Mouse (Mus musculus) heart, adult 8-10 months (tissue): ENCODE results near the gene Olfr553. TPM values are rescaled to one million over a fixed set of nuclear protein-coding genes. Genes with fewer than 3 reads are reported as not detected.
"Not testable (repeated sequence)": the region's sequence is repeated elsewhere in the genome, so short reads cannot be mapped to it uniquely, and the experiment has no call there.

Source experiments
- DNase-seq: peaks from one replicate; pipeline ENCODE4 v3.0.0; 2022; ENCODE audit warnings: low spot score
- total RNA-seq, 4 experiments: library from RNA; stranded (reverse); gene quantifications; 2 replicates each; pipeline ENCODE4 v1.2.4; 2022

The Olfr553 gene
- not detected for total RNA-seq

DNA sequence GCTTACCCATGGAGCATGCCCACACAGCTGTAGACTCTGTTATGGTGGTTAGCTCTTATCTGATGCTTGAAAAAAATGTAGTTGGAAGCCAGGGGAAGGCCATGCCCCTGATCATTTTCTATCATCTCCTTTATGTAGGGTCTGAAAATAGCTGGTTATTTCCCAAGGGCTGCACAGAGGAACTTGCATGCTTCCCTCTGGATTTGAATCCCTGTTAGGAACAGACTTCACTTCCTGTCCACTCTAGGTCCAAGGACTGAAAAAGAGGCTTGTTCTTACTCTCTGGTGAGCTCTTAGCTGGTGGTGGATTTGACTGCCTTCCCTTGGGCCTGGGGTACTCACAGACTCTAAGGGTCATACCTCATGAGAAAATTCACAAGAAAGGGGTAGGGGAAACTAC lies at the start of gene Olfr553:
TSS of gene Olfr553 (minus strand) at position 101 of the 400 bp plus-strand sequence.
- DNase-seq, result no peak

DNA sequence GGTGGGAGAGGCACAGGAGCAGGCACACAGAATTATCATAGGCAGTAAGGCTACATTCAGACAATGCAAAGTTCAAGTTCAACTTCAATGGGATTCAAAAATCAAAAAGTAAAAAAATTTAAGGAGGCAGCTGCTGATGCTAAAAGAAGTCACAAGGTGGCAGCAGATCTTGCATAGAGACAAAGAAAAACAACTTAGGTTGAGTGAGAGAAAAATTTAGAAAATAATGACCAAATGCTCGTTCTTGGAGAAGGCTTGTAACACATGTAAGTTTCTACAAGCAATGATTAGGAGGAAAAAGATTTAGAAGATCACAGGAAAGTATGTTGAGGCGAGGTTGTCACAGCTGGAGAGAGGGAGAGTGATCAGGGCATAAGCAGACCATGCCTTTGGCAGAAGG lies 47.4 kb upstream of the Olfr553 start:
- no peak for DNase-seq

DNA sequence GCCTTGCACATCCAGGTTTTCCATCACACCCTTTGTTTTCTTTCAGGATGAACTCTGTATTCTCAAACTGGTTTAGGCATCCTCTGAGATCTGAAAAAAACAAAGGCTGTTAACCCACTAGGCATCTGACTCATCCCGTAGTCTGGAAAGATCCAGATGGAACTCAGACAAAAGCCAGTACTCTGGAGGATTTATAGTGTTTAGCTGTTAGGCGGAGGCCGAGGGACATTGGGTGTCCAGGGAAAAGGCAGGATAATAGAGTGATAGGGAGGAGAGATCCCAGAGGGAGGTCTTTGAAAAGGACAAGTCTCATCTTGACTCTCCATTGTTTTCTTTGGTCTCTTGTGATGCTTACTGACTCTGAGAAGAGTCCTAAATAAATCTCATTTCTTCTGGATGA lies 46.6 kb upstream of the Olfr553 start, which contains the start of gene Olfr556:
TSS of gene Olfr556 (plus strand) at position 301 of the 400 bp plus-strand sequence.
- DNase-seq, result no peak

DNA sequence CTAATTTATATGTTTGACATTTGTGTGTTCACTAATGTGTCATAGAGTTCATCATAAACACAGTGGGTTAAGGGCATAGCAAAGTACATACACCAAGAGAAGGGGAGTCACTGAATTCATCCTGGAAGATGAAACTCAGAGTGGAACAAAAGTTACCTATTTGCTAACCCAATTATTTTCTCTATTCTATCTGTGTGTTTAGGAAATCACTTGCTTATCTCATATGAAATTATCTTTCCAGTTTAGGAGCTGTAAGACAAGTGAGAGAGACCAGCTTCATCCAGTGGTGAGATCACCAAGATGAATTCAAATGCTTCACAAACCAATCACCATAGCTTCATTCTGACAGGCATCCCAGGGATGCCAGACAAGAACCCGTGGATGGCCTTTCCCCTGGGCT lies 40.5 kb upstream of the Olfr553 start, which contains the start of gene Olfr555:
TSS of gene Olfr555 (plus strand) at position 301 of the 400 bp plus-strand sequence.
- DNase-seq, result no peak

DNA sequence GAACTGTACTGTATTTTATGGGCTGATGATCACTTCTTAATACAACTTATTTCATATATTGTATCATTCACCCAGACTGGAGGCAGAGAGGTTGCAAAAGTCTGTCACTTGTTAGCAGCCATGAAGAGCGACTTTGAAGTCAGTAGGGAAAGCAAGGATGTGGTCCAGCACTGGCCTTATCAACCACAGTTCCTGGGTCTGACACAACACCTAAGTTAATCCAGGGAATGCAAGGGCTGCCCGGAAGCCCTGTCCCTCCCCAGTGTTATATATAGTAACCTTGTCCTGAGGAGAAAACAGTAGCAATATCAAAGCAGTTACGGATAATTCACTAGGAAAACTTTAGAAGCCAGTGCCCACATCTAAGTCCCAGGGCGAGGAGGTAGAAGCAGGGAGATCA lies 26.9 kb upstream of the Olfr553 start:
- DNase-seq, result not testable (repeated sequence)

DNA sequence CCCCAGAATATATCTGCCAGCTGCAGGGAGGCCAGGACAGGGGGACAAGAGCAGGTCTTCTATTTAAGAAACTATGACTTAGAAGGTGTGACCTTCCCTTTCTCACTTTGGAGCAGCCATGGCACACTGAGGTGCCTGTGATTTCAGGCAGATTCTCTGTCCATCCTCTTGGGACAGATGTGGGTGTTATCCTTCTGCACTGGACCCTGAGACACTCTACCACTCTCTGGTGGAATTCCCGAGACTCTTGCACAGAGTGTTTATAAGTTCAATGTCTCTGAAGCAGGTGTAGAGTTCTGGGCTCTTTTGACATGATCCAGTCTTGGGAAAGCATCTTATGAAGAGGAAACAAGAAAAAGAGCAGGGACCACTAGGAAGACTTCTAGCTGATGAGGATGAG lies 20.1 kb upstream of the Olfr553 start, which contains the start of gene Olfr554:
TSS of gene Olfr554 (plus strand) at position 301 of the 400 bp plus-strand sequence.
- no peak for DNase-seq

DNA sequence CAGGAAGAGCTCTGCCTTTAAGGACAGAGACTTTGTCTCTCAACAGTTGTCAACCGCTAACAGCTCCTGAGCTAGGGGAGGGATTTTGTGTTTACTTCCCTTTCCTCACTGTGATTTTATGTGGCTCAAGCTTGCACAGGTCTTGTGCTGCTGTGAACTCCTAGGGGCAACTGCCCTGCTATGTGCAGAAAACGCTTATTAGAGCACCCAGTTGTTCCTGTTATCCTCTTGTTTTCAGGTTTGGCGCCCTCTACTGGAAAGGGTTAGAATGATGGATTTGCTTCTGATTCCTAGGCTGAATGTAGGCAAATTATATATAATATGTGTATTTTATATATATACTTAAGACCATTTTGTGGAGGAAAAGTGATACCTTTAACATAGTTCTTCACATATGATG lies 18.6 kb upstream of the Olfr553 start:
- DNase-seq, result peak; percentile 65

DNA sequence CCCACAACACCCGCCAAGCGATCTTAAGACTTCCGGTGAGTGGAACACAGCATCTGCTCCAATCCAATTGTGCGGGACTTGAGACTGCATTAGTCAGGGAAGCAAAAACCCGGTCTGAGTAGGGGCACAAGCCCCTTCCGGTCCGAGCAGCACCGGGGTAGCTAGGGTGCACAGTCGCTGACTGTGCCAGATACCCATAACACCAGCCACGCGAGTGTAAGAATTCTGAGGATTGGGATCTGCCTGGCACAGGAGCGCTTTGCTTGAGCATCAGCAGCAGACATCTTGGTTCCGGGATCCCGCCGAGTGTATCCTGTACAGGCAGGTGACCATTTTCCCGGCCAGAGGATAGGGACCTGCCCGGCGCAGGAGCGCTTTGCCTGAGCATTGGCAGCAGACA lies 2.4 kb upstream of the Olfr553 start:
- DNase-seq, result not testable (repeated sequence)

DNA sequence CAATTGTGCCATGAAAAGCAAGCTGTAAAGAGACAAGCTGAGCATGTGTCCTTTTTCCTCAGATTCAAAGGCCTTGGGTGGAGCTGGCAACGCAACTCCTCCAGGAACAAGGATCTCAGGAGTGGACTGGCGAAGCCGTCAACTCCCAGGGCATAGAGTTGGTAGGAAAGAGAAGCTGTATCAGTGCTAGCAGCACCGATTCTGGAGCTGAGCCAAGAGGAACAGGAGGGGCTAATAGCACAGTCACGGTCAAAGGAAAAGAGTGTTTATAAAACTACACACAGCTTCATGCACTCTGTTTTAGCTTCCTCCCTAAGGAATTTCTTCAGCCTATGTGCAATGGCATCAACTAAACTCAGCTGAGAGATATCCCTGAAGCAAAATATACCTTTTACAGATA lies 1.6 kb upstream of the Olfr553 start:
- peak; percentile 7 for DNase-seq

DNA sequence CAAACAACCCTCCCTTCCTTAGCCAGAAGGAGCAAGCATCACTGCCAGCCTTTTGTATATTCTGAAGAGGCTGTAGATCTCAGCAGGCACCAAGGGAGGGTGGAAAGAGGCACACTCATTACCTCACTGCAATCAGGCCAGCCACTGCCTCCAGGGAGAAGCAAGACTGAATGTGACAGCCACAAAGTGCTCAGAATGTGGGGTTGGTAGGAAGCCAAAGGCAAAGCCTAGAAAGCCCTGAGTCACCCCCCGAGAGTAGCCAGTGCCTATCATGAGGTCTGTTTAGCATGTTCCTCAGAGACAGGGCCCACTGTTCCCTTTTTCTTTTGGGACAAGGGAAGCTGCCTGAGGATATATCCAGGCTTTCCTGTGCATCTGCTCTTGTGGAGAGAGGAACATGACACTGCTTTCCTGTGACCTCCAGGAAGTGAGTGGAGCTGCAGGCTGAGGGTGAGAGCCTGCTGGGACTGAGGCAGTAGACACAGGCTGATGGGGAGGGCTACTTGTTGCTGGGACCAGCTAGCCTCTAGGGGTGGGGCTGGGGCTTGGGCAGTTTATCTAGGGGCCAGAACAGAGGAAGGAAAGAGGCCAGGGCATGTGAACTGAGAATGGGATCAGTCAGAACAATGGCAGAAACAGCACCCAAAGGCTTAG lies 20.5 kb downstream of the Olfr553 start, which contains the start of gene Olfr552:
TSS of gene Olfr552 (plus strand) at position 393 of the 654 bp plus-strand sequence.
- no peak for DNase-seq

DNA sequence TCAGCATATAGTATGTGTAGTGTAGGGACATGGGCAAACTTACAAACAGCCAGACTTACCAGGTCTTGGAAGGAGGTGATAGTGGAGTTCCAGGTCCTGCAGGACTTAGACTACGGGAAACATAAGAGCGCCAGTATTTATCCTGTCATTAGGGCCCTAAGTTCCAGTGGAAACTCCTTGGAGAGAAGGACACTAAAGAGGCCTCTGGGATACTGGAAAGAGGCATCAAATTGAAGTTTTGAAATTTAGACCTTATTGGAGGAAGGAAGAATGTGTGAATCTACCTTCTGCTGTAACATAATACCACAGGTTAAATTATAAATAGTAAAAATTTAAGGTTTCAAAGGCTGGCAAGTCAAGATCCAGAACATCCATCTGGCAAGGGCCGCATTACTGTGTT lies 26.2 kb downstream of the Olfr553 start, which contains the start of gene Olfr551:
TSS of gene Olfr551 (minus strand) at position 101 of the 400 bp plus-strand sequence.
- DNase-seq, result no peak

DNA sequence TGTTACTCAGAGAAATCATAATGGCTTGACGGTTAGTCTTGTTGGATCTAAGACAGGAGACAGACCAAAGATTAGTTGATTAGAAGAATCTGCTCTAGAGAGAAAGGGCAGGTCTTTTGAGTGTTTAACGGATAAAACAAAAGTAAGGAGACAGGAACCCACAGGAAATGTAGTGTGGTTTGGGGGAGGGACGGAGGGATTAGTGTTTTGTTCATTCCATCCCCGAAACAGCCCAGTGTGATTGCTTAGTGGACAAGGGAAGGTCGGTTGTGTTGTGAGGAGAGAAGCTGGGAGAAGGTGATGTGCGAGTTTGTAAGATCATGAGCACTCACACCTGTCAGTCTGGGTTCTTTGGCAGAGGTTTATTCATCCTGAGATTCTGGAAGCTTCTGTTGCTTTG lies 42.0 kb downstream of the Olfr553 start:
- no peak for DNase-seq

DNA sequence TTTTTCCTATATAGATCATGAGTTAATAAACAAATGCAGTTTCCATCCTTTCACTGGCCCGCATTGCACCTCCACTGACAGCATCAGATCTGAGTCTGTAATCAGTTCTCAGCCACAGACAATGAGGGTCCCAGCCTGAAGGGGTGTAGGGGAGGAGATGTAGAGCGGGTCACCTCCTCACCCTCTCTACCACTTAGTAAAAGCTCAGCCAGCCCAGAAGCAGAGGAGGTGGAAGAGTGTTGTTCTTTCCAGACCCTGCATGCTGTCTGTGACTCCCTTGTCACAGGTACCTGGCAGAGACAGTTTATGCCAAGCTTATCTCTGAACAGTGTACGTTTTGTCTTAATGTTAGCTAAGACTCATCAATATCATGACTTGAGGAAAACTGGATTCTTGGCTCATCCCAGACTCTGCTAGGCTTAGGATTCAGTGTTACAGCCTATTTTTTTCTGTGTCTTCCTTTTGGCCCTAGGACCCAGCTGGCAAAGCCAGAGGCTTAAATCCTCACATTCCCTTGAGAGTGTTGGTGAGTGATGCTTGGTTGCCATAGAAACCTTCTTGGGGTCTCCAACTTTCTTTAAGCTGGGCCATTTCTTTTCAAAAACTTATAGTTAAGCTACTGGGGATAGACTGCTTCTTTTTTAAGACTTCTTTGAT lies 44.7 kb downstream of the Olfr553 start:
- DNase-seq, result no peak

DNA sequence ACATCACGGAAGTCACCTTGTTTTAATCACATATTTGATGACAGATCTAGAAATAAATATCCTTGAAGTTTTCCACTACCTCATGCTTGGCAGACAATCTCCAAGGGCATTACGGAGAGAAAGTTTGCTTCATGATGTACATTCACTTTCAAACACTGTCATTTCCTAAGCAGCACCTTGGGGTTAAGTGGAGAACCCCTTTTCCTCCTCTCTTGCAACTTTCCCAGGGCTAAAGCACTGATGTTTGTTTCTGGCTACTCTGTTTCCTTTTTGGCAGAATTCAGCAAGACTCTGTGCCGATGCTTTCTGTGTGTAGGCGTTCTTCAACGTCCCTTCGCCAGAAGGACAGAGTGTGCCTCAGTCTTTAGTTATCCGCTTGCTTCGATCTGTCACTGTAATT lies 46.9 kb downstream of the Olfr553 start, which contains the start of gene Olfr550:
TSS of gene Olfr550 (plus strand) at position 301 of the 400 bp plus-strand sequence.
- DNase-seq, result no peak

DNA sequence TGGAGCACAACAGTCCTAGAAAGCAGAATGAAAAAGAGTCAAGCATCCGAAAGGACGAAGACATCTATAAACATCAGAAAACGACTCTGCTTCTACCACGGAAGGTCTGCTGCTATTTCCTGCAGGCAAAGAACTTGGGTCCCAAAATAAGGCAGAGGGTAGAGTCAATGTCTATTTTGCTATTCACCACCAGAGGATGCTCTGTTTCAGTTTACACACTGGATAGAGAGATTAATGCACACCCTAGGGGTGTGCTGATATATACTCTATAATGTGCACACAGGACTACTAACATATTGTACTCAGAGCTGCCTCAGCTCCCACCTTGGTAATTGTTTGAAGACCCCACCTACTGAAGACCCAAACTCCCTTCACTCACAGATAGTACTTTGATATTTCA lies 51.8 kb downstream of the Olfr553 start:
- no peak for DNase-seq

DNA sequence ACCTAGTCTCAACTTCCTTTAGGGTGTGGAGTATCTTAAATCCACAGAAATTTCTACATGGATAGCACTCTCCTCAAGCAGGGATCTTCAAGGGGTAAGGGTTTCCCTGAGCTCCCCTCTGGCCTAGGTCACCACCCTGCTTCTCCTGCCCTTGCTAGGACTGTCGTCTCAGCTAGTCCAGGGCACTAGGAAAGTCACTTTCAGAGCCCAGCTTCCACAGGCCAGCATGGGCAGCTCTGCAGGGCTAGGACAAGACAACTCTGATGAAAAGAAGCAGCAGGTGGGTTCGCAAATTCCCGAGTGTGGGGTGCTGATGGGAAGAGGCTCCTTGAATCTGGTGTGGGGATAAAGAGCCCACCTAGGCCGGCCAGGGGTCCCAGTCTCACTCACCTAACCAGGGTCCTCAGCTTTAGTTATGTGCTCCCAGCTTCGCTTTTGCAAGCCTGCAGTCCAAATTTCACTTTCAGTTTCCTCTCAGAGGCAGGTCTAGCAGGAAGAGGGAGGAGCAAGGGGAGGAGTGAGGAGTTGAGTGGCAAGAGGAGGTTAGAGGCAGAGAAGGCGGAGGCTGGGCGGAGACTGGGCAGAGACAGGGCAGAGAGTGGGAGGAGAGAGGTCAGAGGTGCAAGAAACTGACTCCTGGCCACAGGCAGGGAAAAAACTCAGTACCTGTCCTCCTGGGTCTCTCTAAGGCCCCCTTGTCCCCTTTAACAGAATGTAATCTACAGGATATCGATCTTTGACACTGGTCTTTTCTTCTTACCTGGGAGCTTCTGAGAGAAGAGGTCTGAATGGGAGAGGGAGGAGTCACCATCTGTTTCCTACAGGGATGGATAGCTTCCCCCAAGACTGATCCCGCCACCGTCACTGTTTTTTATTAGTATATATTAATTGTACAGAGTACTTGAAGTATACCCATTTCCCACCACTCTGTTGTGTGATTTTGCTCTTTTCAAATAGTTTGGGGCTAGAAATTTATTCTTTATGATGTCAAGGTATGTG lies 52.7 kb downstream of the Olfr553 start, which contains the start of gene Trim21:
TSS of gene Trim21 (minus strand) at position 488 of the 999 bp plus-strand sequence.
- DNase-seq, result peak; percentile 96

Other genes starting within 250 kb of the Olfr553 start
- 10 to 100 TPM in 3 of 4 experiments, 1 to 10 TPM in 1; 8.8 to 13.1 (median 10.9) TPM for gene Rrm1, start 176.5 kb downstream of the Olfr553 start, total RNA-seq
- not detected for gene Olfr543, start 136.5 kb downstream of the Olfr553 start, total RNA-seq
- gene Olfr544, start 129.9 kb downstream of the Olfr553 start, total RNA-seq, result not detected
- not detected for gene Olfr545, start 118.6 kb downstream of the Olfr553 start, total RNA-seq
- not detected for gene Olfr547, start 83.5 kb downstream of the Olfr553 start, total RNA-seq
- not detected for gene Olfr548-ps1, start 77.3 kb downstream of the Olfr553 start, total RNA-seq
- gene Olfr549, start 68.3 kb downstream of the Olfr553 start, total RNA-seq, result not detected
- gene Trim21, start 52.7 kb downstream of the Olfr553 start, total RNA-seq, result 1 to 10 TPM; 5.1 to 8.2 (median 6.2) TPM
- gene Olfr550, start 46.8 kb downstream of the Olfr553 start, total RNA-seq, result under 1 TPM in 3 of 4 experiments, not detected in 1; 0.26 to 0.41 (median 0.27) TPM
- gene Olfr551, start 26.3 kb downstream of the Olfr553 start, total RNA-seq, result not detected
- under 1 TPM; 0.11 to 0.20 (median 0.14) TPM for gene Olfr552, start 20.4 kb downstream of the Olfr553 start, total RNA-seq
- gene Olfr554, start 20.2 kb upstream of the Olfr553 start, total RNA-seq, result not detected
- gene Olfr555, start 40.6 kb upstream of the Olfr553 start, total RNA-seq, result not detected
- not detected for gene Olfr556, start 46.7 kb upstream of the Olfr553 start, total RNA-seq
- gene Trim68, start 69.1 kb upstream of the Olfr553 start, total RNA-seq, result 10 to 100 TPM in 2 of 4 experiments, 1 to 10 TPM in 2; 7.1 to 12.6 (median 10.1) TPM
- not detected for gene Olfr557, start 77.7 kb upstream of the Olfr553 start, total RNA-seq
- gene Olfr558, start 84.0 kb upstream of the Olfr553 start, total RNA-seq, result 1 to 10 TPM; 1.7 to 2.8 (median 2.0) TPM
- gene Olfr33, start 100.9 kb upstream of the Olfr553 start, total RNA-seq, result not detected
- gene Olfr559, start 109.3 kb upstream of the Olfr553 start, total RNA-seq, result not detected
- under 1 TPM in 1 of 4 experiments, not detected in 3; 0.16 TPM for gene Olfr560, start 141.1 kb upstream of the Olfr553 start, total RNA-seq
- gene Olfr78, start 141.3 kb upstream of the Olfr553 start, total RNA-seq, result under 1 TPM; 0.23 to 0.41 (median 0.30) TPM
- gene Olfr561, start 153.0 kb upstream of the Olfr553 start, total RNA-seq, result not detected
- gene Olfr564, start 185.3 kb upstream of the Olfr553 start, total RNA-seq, result not detected
- gene Olfr566, start 240.5 kb upstream of the Olfr553 start, total RNA-seq, result not detected